Mouse (Mus musculus) gastrocnemius, adult 8-10 months (tissue): ENCODE measurements around the gene Rhox10. TPM values are rescaled to one million over a fixed set of nuclear protein-coding genes. Genes with fewer than 3 reads are reported as not detected.
"Not testable (repeated sequence)": the region's sequence is repeated elsewhere in the genome, so short reads cannot be mapped to it uniquely, and the experiment has no call there.

Experiments
- DNase-seq, 2 experiments: peaks; one replicate each; pipeline ENCODE4 v3.0.0; 2022; ENCODE audit warnings: low spot score in 2 of 2
- total RNA-seq, 4 experiments: library from RNA; stranded (reverse); gene quantifications; 2 replicates each; pipeline ENCODE4 v1.2.4; 2022

Gene Rhox10
- not detected for total RNA-seq

GRCm38 (mm10) chrX:38066175-38066574 is at the start of gene Rhox10:
TSS of gene Rhox10 (plus strand) at chrX:38066475.
- DNase-seq: no peak

- DNase-seq: not testable (repeated sequence)
Observed at GRCm38 (mm10) chrX:38018597-38018996, 47.7 kb upstream of the Rhox10 start, which contains the start of gene Btg1-ps1. TSS of gene Btg1-ps1 (minus strand) at chrX:38018815.

- DNase-seq: no peak
Observed at GRCm38 (mm10) chrX:38033841-38034240, 32.4 kb upstream of the Rhox10 start.

- DNase-seq: no peak
Observed at GRCm38 (mm10) chrX:38039666-38040065, 26.6 kb upstream of the Rhox10 start.

GRCm38 (mm10) chrX:38043014-38043413 is 23.3 kb upstream of the Rhox10 start, which contains the start of gene Btg1-ps2:
TSS of gene Btg1-ps2 (minus strand) at chrX:38043114.
- DNase-seq: not testable (repeated sequence)

- DNase-seq: no peak
Observed at GRCm38 (mm10) chrX:38061544-38061943, 4.7 kb upstream of the Rhox10 start.

GRCm38 (mm10) chrX:38084226-38084625 is 18.0 kb downstream of the Rhox10 start:
- DNase-seq: no peak

- no peak for DNase-seq
Observed at GRCm38 (mm10) chrX:38085041-38085440, 18.8 kb downstream of the Rhox10 start, which contains the start of gene Rhox11. TSS of gene Rhox11 (minus strand) at chrX:38085141.

- DNase-seq: no peak
Observed at GRCm38 (mm10) chrX:38110807-38111206, 44.5 kb downstream of the Rhox10 start, which contains the start of gene Rhox12. TSS of gene Rhox12 (minus strand) at chrX:38110907.

GRCm38 (mm10) chrX:38120982-38121381 is 54.7 kb downstream of the Rhox10 start, which contains the start of gene Rhox13:
TSS of gene Rhox13 (plus strand) at chrX:38121219.
- no peak for DNase-seq

Other genes starting within 250 kb of the Rhox10 start
- gene Rhox6, start 239.6 kb upstream of the Rhox10 start, total RNA-seq: not detected
- not detected for gene Rhox7a, start 234.8 kb upstream of the Rhox10 start, total RNA-seq
- not detected for gene Rhox8, start 187.5 kb upstream of the Rhox10 start, total RNA-seq
- gene Rhox7b, start 169.2 kb upstream of the Rhox10 start, total RNA-seq: not detected
- not detected for gene Rhox9, start 164.7 kb upstream of the Rhox10 start, total RNA-seq
- not detected for gene Btg1-ps1, start 47.7 kb upstream of the Rhox10 start, total RNA-seq
- not detected for gene Btg1-ps2, start 23.4 kb upstream of the Rhox10 start, total RNA-seq
- gene Rhox11, start 18.7 kb downstream of the Rhox10 start, total RNA-seq: not detected
- not detected for gene Rhox12, start 44.4 kb downstream of the Rhox10 start, total RNA-seq
- gene Rhox13, start 54.7 kb downstream of the Rhox10 start, total RNA-seq: not detected
- gene Zbtb33, start 123.3 kb downstream of the Rhox10 start, total RNA-seq: 1 to 10 TPM; 5.2 to 6.9 (median 6.3) TPM
- gene Tmem255a, start 186.0 kb downstream of the Rhox10 start, total RNA-seq: under 1 TPM; 0.34 to 0.48 (median 0.42) TPM
- gene Atp1b4, start 249.7 kb downstream of the Rhox10 start, total RNA-seq: 1 to 10 TPM; 1.3 to 1.8 (median 1.7) TPM